Mouse (Mus musculus) liver, adult 2 months (tissue): ENCODE measurements around the gene Zfp36l1. TPM values are rescaled to one million over a fixed set of nuclear protein-coding genes. Genes with fewer than 3 reads are reported as not detected.

Experiments
- DNase-seq: peaks from one replicate; pipeline ENCODE4 v3.0.0-alpha.2; 2011; ENCODE audit warnings: low read depth, low spot score; ENCODE audit errors: extremely low read depth
- H3K27ac ChIP-seq: fragments of 200-500 bp; replicated peaks from 2 replicates; pipeline ENCODE4 v1.5.1; 2012; ENCODE audit warnings: low read depth, mild to moderate bottlenecking, control low read depth, inconsistent platforms, low read length; ENCODE audit not compliant: insufficient read depth
- H3K27me3 ChIP-seq: fragments of 200-500 bp; 2 replicates; pipeline ENCODE4 v1.6.1; 2012; ENCODE audit warnings: mild to moderate bottlenecking, moderate library complexity, low read length, inconsistent platforms; ENCODE audit not compliant: control insufficient read depth, insufficient read depth
- H3K36me3 ChIP-seq: fragments of 200-500 bp; 2 replicates; pipeline ENCODE4 v1.6.1; 2012; ENCODE audit warnings: low read length, inconsistent platforms; ENCODE audit not compliant: control insufficient read depth, insufficient read depth
- H3K4me1 ChIP-seq: fragments of 200-500 bp; 2 replicates; pipeline ENCODE4 v1.6.1; 2011; ENCODE audit warnings: low read length; ENCODE audit not compliant: control insufficient read depth, insufficient read depth
- H3K4me3 ChIP-seq: fragments of 200-500 bp; 2 replicates; pipeline ENCODE4 v1.5.1; 2011; ENCODE audit warnings: low read depth, mild to moderate bottlenecking, control low read depth, low read length, moderate library complexity; ENCODE audit not compliant: insufficient read depth
- H3K79me2 ChIP-seq: fragments of 200-500 bp; 2 replicates; pipeline ENCODE4 v1.6.1; 2012; ENCODE audit warnings: inconsistent platforms, mild to moderate bottlenecking, low read length, moderate library complexity; ENCODE audit not compliant: control insufficient read depth, insufficient read depth
- H3K9ac ChIP-seq: fragments of 200-500 bp; 2 replicates; pipeline ENCODE4 v1.6.1; 2012; ENCODE audit warnings: low read depth, mild to moderate bottlenecking, control low read depth, inconsistent platforms, low read length
- CTCF ChIP-seq: fragments of 200-500 bp; IDR thresholded peaks from 2 replicates; pipeline ENCODE4 v1.5.1; 2011; ENCODE audit warnings: low read depth, low read length, control low read depth
- POLR2A ChIP-seq: fragments of 200-500 bp; IDR thresholded peaks from 2 replicates; pipeline ENCODE4 v1.6.1; 2011; ENCODE audit warnings: low read length, control low read depth; ENCODE audit not compliant: insufficient read depth; ENCODE audit errors: extremely low read depth
- WGBS: fragments of 180-500 bp; shearing (Covaris S2); methylation state at CpG from one replicate; pipeline ENCODE4 v1.1.7; 2018; 5-methylcytosine and 5-hydroxymethylcytosine counted together
- polyA plus RNA-seq: library from polyadenylated mRNA; depleted of rRNA; stranded (reverse); fragments of >200 nt; gene quantifications from 2 replicates; pipeline ENCODE4 v1.2.3, GENCODE M21; 2012
- total RNA-seq: library from RNA; depleted of rRNA; stranded (reverse); fragments of >200 nt; gene quantifications from 2 replicates; pipeline ENCODE4 v1.2.3, GENCODE M21; 2014

Gene Zfp36l1
- total and polyA plus RNA-seq, 2 experiments: 15.4 to 125 TPM

DNA sequence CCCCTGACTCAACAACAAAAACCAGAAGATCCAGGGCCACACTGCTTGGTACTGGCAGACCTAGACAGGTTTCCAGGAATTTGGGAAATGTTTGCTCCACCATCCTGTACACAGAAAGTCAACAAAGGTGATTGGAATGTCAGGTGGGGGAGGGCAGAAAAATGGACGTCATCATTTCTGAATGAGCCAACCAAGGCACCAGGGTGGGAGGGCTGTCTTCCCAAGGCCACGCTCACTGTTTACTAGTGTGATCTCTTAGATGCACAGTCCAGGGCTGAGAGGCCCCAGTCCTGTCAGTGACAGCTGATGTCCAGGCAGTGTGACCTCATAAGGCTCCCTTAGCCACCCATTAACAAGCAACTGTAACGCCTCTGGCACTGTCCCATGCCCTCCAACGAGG, 32.9 kb downstream of the Zfp36l1 start:
- Histone ChIP-seq H3K4me1 (peaks cover 26% of the 10 kb centered on the region), H3K27ac (peak overlapping the region; percentile 91), H3K4me3 (no peak overlapping the region), H3K36me3 (no peaks in the 10 kb centered on the region), H3K27me3 (no peaks in the 10 kb centered on the region), H3K79me2 (no peaks in the 10 kb centered on the region), H3K9ac (no peak overlapping the region; the same call in 1 of the 2 replicates)
- TF ChIP-seq POLR2A: no peak
- DNase-seq: peak; percentile 98
- 22% methylated on average over 4 of the region's 4 CpGs for whole genome bisulfite sequencing

DNA sequence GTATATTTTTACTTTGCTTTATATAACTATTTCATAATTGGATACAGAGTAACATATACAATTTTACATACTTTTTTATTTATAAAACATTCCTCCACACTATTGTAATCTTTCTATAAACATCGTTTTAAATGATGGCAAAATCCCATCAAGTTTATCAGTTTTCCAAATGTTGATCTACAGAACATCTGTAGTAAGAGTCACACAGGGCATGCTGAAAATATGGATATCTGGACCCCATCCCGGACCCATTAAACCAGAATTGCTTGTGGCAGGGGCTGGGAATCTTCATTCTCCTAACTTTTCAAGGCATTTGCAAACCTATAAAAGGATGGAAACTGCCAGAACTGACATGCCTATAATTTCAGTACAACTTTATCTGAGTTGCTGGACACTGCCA, 38.5 kb downstream of the Zfp36l1 start:
- WGBS: 89% methylated on average over 2 of the region's 2 CpGs
- no peak overlapping the region for H3K27ac ChIP-seq
- TF ChIP-seq POLR2A: no peak
- no peak for TF ChIP-seq CTCF
- no peak overlapping the region for H3K9ac ChIP-seq
- H3K27me3 ChIP-seq: no peaks in the 10 kb centered on the region
- H3K4me1 ChIP-seq: peaks cover 6% of the 10 kb centered on the region
- H3K4me3 ChIP-seq: no peak overlapping the region
- DNase-seq: no peak
- H3K79me2 ChIP-seq: no peaks in the 10 kb centered on the region
- H3K36me3 ChIP-seq: no peaks in the 10 kb centered on the region

DNA sequence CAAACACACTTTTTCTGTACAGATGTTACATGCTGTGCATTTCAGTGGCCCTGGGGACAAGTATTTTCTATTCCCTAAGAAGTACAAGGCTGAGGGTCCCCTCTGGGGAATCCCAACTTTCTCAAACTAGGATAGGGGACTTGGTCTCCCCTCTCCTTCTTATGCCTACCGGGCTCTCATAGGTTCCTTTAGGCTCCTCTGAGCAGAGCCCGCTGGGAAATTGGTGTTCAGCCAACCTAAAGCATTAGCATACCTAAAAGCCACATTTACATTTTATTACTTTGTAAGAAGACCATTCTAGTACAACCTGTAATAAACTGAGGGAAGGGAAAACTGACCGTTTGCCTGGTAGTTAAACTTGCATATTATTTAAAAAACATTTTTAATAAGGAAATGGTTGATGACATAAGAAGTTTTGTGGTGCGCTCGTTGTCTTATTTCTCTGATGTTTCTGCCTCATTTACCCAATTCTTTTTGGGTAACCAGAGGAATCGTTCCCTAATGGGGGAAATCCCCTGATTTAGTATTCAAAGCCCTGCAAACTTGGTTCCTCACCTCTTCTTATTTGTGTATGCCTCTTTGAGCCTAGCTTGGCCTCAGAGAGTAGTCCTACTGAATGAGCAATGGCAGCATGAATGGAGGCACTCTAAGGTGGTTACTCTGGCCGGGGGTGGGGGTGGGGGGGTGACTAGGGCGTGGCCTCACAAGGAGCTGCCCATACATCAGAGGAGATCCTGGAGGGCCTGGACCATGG, 42.1 kb downstream of the Zfp36l1 start:
- WGBS: 87% methylated on average over 8 of the region's 8 CpGs
- TF ChIP-seq POLR2A: no peak
- no peak for TF ChIP-seq CTCF

GRCm38 (mm10) chr12:80069040-80069439, 43.8 kb downstream of the Zfp36l1 start:
- Histone ChIP-seq H3K27me3 (no peaks in the 10 kb centered on the region), H3K4me3 (no peak overlapping the region), H3K9ac (no peak overlapping the region), H3K79me2 (no peaks in the 10 kb centered on the region), H3K27ac (no peak overlapping the region), H3K4me1 (no peaks in the 10 kb centered on the region), H3K36me3 (no peaks in the 10 kb centered on the region)
- DNase-seq: no peak
- TF ChIP-seq CTCF (no peak), POLR2A (no peak)
- 94% methylated on average over 3 of the region's 3 CpGs for WGBS

More for the DNA sequence above, 42.1 kb downstream of the Zfp36l1 start:
- Histone ChIP-seq H3K9ac (no peak overlapping the region), H3K27me3 (no peaks in the 10 kb centered on the region), H3K4me3 (no peak overlapping the region), H3K27ac (no peak overlapping the region), H3K79me2 (no peaks in the 10 kb centered on the region), H3K4me1 (no peaks in the 10 kb centered on the region), H3K36me3 (no peaks in the 10 kb centered on the region)
- no peak for DNase-seq

DNA sequence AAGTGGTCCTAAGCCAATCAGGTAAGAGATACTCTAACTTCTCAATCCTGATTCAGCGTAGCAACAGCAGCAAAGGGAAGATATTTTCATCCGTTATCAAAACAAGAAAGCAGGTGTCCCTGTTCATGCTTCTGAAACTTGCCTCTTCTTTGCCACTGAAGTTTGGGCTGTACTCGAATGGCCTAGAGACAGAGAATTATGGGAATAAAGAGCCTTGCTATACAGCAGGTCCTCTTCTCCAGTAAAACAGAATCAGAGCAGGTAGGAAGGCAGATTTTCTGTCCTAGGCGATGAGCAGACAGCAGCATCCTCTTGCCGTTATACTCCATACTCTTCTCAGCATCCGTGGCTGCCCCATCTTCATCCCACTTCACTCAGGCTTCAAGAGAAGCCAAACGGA, 44.8 kb downstream of the Zfp36l1 start:
- Histone ChIP-seq H3K27me3 (no peaks in the 10 kb centered on the region), H3K79me2 (no peaks in the 10 kb centered on the region), H3K36me3 (no peaks in the 10 kb centered on the region), H3K4me3 (no peak overlapping the region), H3K4me1 (no peaks in the 10 kb centered on the region), H3K9ac (no peak overlapping the region), H3K27ac (no peak overlapping the region)
- TF ChIP-seq POLR2A: no peak
- TF ChIP-seq CTCF: no peak
- no peak for DNase-seq
- 90% methylated on average over 7 of the region's 7 CpGs for WGBS

DNA sequence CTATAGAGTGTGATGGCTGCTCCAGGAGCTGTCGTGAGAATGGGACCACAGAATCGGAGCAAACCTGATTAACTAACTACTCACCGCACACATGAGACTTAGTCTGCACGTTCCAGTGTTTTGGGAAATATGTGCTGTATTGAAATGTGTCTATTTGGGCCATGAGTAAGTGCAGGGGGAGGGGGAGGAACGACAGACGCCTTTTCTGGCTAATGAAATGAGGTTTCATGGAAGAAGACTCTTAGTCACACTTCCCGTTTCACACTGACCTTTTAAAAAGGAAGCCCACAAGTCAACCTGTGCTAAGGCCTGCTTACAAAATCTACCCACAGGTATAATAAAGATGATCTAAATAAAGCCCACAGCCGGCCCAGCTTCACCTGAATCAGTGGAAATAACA, 47.8 kb downstream of the Zfp36l1 start:
- WGBS: 89% methylated on average over 8 of the region's 8 CpGs
- Histone ChIP-seq H3K4me3 (no peak overlapping the region), H3K36me3 (no peaks in the 10 kb centered on the region), H3K79me2 (no peaks in the 10 kb centered on the region), H3K27ac (no peak overlapping the region), H3K9ac (no peak overlapping the region), H3K27me3 (no peaks in the 10 kb centered on the region), H3K4me1 (no peaks in the 10 kb centered on the region)
- no peak for TF ChIP-seq POLR2A
- TF ChIP-seq CTCF: no peak
- no peak for DNase-seq
